ENCODE assay signal across 14 mouse cellular contexts in the genomic region with DNA sequence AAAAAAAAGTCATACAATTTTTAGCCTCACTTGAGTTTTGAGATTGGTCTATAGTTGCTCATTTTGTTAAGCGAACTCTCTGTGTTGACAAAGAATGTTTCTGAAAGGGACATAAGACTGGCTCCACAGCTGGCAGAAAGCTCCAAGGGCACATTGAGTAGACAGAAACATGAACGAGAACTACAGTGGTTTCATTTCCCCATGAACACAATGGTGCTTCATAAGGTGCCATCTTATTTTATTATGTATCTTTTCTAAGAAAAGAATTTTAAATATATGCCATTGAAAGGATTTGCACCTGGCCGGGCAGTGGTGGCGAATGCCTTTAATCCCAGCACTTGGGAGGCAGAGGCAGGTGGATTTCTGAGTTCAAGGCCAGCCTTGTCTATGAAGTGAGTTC.
DNase-seq lines count a peak whose midpoint lies in the region; ATAC-seq and TF ChIP-seq lines count a peak whose summit lies in the region.
"Had no signal": no experiment of that assay in that cellular context is flagged by ENCODE, and none has a peak within 500 bp of the region (broad histone marks: within the 10 kb centered on the region; RNA-seq: fewer than 3 reads in every experiment).

No protein-coding gene starts in this region.

- H3K9ac ChIP-seq in forebrain, postnatal 0 days, result no peak overlapping the region
- H3K9ac ChIP-seq in kidney, embryonic 15.5 days, result no peak overlapping the region
- H3K9ac ChIP-seq in forebrain, embryonic 15.5 days (replicated peaks), result no peak overlapping the region
- H3K9ac ChIP-seq in midbrain, embryonic 13.5 days (replicated peaks), result no peak overlapping the region

- intact Hi-C loops in left cerebral cortex, postnatal 10 days (cut with DNase I), result loop anchor here (5.0 kb wide), 1 partner anchor 212 kb away; no protein-coding TSS in a partner anchor

- H3K4me3 ChIP-seq in forebrain, embryonic 10.5 days, result no peak overlapping the region
- H3K4me3 ChIP-seq in forebrain, postnatal 0 days (ENCODE audit: low read depth, low read length), result no peak overlapping the region
- no peak overlapping the region for H3K4me3 ChIP-seq in kidney, embryonic 15.5 days (replicated peaks)
- H3K4me3 ChIP-seq in kidney, adult 2 months (ENCODE audit: insufficient read depth, low read depth, low read length), result no peak overlapping the region
- H3K4me3 ChIP-seq in forebrain, embryonic 15.5 days, result no peak overlapping the region
- H3K4me3 ChIP-seq in midbrain, embryonic 13.5 days (replicated peaks), result no peak overlapping the region

- 85% methylated on average over 4 of the region's 4 CpGs for WGBS in forebrain, embryonic 10.5 days
- WGBS in forebrain, postnatal 0 days, result 60% methylated on average over 4 of the region's 4 CpGs
- WGBS in kidney, embryonic 15.5 days, result 86% methylated on average over 4 of the region's 4 CpGs
- WGBS in kidney, adult 2 months, result 94% methylated on average over 4 of the region's 4 CpGs
- WGBS in forebrain, embryonic 15.5 days, result 65% methylated on average over 4 of the region's 4 CpGs
- WGBS in midbrain, embryonic 13.5 days, result 70% methylated on average over 4 of the region's 4 CpGs

- no peak for TF ChIP-seq CTCF in forebrain, postnatal 0 days (IDR thresholded peaks at IDR 0.05; ENCODE audit: low read depth)
- TF ChIP-seq CTCF in kidney, adult 2 months (conservative IDR thresholded peaks at IDR 0.05; ENCODE audit: insufficient read depth, insufficient read length, low read depth, low read length), result no peak

- no peak for DNase-seq in forebrain, embryonic 10.5 days (ENCODE audit: extremely low spot score, low spot score)
- DNase-seq in forebrain, postnatal 0 days, result no peak
- no peak for DNase-seq in kidney, adult 2 months
- DNase-seq in left cerebral cortex, postnatal 10 days (ENCODE audit: extremely low spot score in 1 of 2, low spot score in 2 of 2), result no peak
- DNase-seq in urinary bladder, adult 18-20 months (ENCODE audit: low spot score in 2 of 2), result no peak
- DNase-seq: adrenal gland, adult 8-10 months; cerebellum, postnatal 14 days; kidney, adult 18-20 months; lung, adult 18-20 months; right cerebral cortex, postnatal 14 days; thymus, adult 2 months had no signal

- TF ChIP-seq POLR2A in kidney, adult 2 months (IDR thresholded peaks at IDR 0.05; ENCODE audit: low read depth, low read length), result no peak

- no peaks in the 10 kb centered on the region for H3K36me3 ChIP-seq in forebrain, embryonic 10.5 days (replicated peaks)
- no peaks in the 10 kb centered on the region for H3K36me3 ChIP-seq in forebrain, postnatal 0 days (ENCODE audit: insufficient read depth)
- 0 out of 2 replicates have a peak, but pooled peaks cover 3% of the 10 kb centered on the region for H3K36me3 ChIP-seq in kidney, embryonic 15.5 days
- no peaks in the 10 kb centered on the region; the same call in 1 of the 2 replicates for H3K36me3 ChIP-seq in kidney, adult 2 months (ENCODE audit: control insufficient read depth, insufficient read depth, low read length)
- H3K36me3 ChIP-seq in forebrain, embryonic 15.5 days, result no peaks in the 10 kb centered on the region
- no peaks in the 10 kb centered on the region for H3K36me3 ChIP-seq in midbrain, embryonic 13.5 days

- peaks cover 69% of the 10 kb centered on the region for H3K4me1 ChIP-seq in forebrain, embryonic 10.5 days
- peaks cover 17% of the 10 kb centered on the region for H3K4me1 ChIP-seq in forebrain, postnatal 0 days (ENCODE audit: insufficient read depth)
- H3K4me1 ChIP-seq in kidney, embryonic 15.5 days, result peaks cover 41% of the 10 kb centered on the region
- peaks cover 21% of the 10 kb centered on the region; the same call in 1 of the 2 replicates for H3K4me1 ChIP-seq in kidney, adult 2 months (ENCODE audit: control insufficient read depth, insufficient read depth, low read length)
- peaks cover 57% of the 10 kb centered on the region for H3K4me1 ChIP-seq in forebrain, embryonic 15.5 days
- H3K4me1 ChIP-seq in midbrain, embryonic 13.5 days (replicated peaks), result peaks cover 47% of the 10 kb centered on the region

- no peak overlapping the region for H3K4me2 ChIP-seq in forebrain, postnatal 0 days (ENCODE audit: low read depth)
- no peak overlapping the region for H3K4me2 ChIP-seq in kidney, embryonic 15.5 days
- H3K4me2 ChIP-seq in forebrain, embryonic 15.5 days (replicated peaks), result no peak overlapping the region
- no peak overlapping the region for H3K4me2 ChIP-seq in midbrain, embryonic 13.5 days (replicated peaks)

- peaks cover 48% of the 10 kb centered on the region for H3K27me3 ChIP-seq in forebrain, embryonic 10.5 days (ENCODE audit: poor library complexity, severe bottlenecking)
- no peaks in the 10 kb centered on the region for H3K27me3 ChIP-seq in forebrain, postnatal 0 days (ENCODE audit: insufficient read depth, low read length)
- no peaks in the 10 kb centered on the region for H3K27me3 ChIP-seq in kidney, embryonic 15.5 days
- H3K27me3 ChIP-seq in kidney, adult 2 months (replicated peaks; ENCODE audit: control insufficient read depth, insufficient read depth, low read length), result no peaks in the 10 kb centered on the region; the same call in 1 of the 2 replicates
- no peaks in the 10 kb centered on the region for H3K27me3 ChIP-seq in forebrain, embryonic 15.5 days
- H3K27me3 ChIP-seq in midbrain, embryonic 13.5 days, result peaks cover 5% of the 10 kb centered on the region; the same call in 1 of the 2 replicates

- no peak for ATAC-seq in forebrain, postnatal 0 days
- ATAC-seq in kidney, embryonic 15.5 days (replicated peaks; ENCODE audit: low FRiP score), result no peak
- ATAC-seq in forebrain, embryonic 15.5 days (replicated peaks), result no peak
- ATAC-seq in midbrain, embryonic 13.5 days, result no peak

- H3K27ac ChIP-seq in forebrain, embryonic 10.5 days, result peak overlapping the region; percentile 87
- H3K27ac ChIP-seq in forebrain, postnatal 0 days (ENCODE audit: low read depth, low read length), result no peak overlapping the region
- peak overlapping the region; percentile 83; the same call in 1 of the 2 replicates for H3K27ac ChIP-seq in kidney, embryonic 15.5 days
- no peak overlapping the region for H3K27ac ChIP-seq in kidney, adult 2 months (ENCODE audit: insufficient read depth, low read depth, low read length)
- peak overlapping the region; percentile 85 for H3K27ac ChIP-seq in forebrain, embryonic 15.5 days (replicated peaks)
- H3K27ac ChIP-seq in midbrain, embryonic 13.5 days, result peak overlapping the region; percentile 91

- no peaks in the 10 kb centered on the region for H3K9me3 ChIP-seq in forebrain, embryonic 10.5 days
- no peaks in the 10 kb centered on the region for H3K9me3 ChIP-seq in forebrain, postnatal 0 days (ENCODE audit: low read length)
- no peaks in the 10 kb centered on the region for H3K9me3 ChIP-seq in kidney, embryonic 15.5 days (replicated peaks)
- no peaks in the 10 kb centered on the region for H3K9me3 ChIP-seq in forebrain, embryonic 15.5 days
- no peaks in the 10 kb centered on the region for H3K9me3 ChIP-seq in midbrain, embryonic 13.5 days

Comparison
In these comparisons a context has a peak if more than half of its experiments do, and no peak if none do; other contexts are left out.
1. H3K27ac ChIP-seq: peak in forebrain, embryonic 10.5 days (single experiment), kidney, embryonic 15.5 days (single experiment), forebrain, embryonic 15.5 days (single experiment) and midbrain, embryonic 13.5 days (single experiment); none in forebrain, postnatal 0 days (single experiment) and kidney, adult 2 months (single experiment).